Mouse (Mus musculus) left cerebral cortex, adult 2 months (tissue): ENCODE measurements around the gene Clec4a3. TPM values are rescaled to one million over a fixed set of nuclear protein-coding genes. Genes with fewer than 3 reads are reported as not detected.
A peak's percentile ranks its signal among the peaks of the same experiment; 100 is the strongest.
"Not testable (repeated sequence)": the region's sequence is repeated elsewhere in the genome, so short reads cannot be mapped to it uniquely, and the experiment has no call there.

Experiments
- DNase-seq, 2 experiments: peaks; one replicate each; pipeline ENCODE4 v3.0.0; 2021 to 2022; ENCODE audit warnings: low spot score in 2 of 2, mixed read lengths in 1 of 2; ENCODE audit errors: extremely low spot score in 1 of 2
- H3K27ac ChIP-seq: fragments of 200-600 bp; 2 replicates; pipeline ENCODE4 v1.8.1; 2022
- H3K4me3 ChIP-seq: fragments of 200-600 bp; 2 replicates; pipeline ENCODE4 v1.8.1; 2022
- CTCF ChIP-seq: fragments of 200-600 bp; IDR thresholded peaks from 2 replicates; pipeline ENCODE4 v1.8.1; 2022; ENCODE audit warnings: antibody characterized with exemption, mild to moderate bottlenecking, moderate library complexity
- intact Hi-C: fragments of 180-260 bp; cut with DNase I; formaldehyde crosslinking; loops from one replicate; pipeline ENCODE4 v1.15.1; 2025
- long read RNA-seq, 2 experiments: library from polyadenylated mRNA; stranded (forward); transcript quantifications; one replicate each; pipeline ENCODE4 v2.0.0; 2021; ENCODE audit warnings: borderline mapping rate in 2 of 2
- total RNA-seq, 2 experiments: library from RNA; stranded (reverse); gene quantifications; 2 replicates each; pipeline ENCODE4 v1.2.3; 2021

Gene Clec4a3
- 1 to 10 TPM; 1.5 to 2.0 TPM for total RNA-seq
- long read RNA-seq, experiment 1, partial matches to known transcripts = 1 of 3 reads
- long read RNA-seq, experiment 1, other reads (novel, unspliced or antisense) = 1 of 3 reads
- long read RNA-seq, experiment 2, partial matches to known transcripts = 0 of 3 reads
- long read RNA-seq, experiment 2, other reads (novel, unspliced or antisense) = 0 of 3 reads

DNA sequence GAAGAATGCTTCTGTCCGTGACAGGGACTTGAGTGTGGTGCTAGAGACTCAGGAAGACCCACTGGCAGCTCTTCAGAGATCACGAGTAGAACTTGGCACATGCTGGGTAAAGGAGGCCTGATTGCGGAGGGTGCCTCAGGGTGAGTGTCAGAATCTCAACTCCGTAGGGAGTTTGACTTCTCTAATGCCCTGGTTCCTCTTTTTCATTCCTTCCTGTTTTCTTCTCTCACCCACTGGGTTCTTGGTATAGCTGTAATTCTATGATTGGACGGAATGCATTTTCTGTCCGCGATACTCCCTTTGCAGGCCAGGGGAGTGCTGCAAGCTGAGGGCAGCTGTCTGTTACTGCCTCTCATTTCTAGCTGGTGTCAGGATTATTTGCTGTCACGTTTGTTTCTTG is at the start of gene Clec4a3:
TSS of gene Clec4a3 (plus strand) at position 115 of the 400 bp plus-strand sequence.
- H3K27ac ChIP-seq = no peak within 1 kb of the TSS
- no peak within 1 kb of the TSS for H3K4me3 ChIP-seq
- intact Hi-C loops = no loop called here
- DNase-seq = no peak
- TF ChIP-seq CTCF = no peak

DNA sequence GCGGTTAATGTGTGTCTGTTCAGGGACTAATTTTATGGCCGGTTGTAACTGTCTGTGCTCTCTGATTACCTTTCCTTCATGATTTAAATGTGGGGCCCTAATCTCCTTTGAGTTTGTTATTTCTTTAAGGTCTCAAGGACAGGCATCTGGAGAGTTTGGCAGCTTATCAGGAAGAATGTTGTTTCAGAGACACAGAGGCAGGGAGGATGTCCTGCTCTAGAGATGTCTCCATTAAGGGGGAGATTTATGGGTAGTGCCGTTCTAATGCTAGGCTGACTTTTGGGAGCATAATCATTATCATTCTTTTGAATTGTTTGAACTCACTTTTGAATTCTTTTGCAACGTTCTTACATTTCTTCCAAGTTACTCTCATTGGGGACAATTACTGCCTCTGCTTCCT is 32.4 kb upstream of the Clec4a3 start:
- Histone ChIP-seq H3K27ac (no peak overlapping the region), H3K4me3 (no peak overlapping the region)
- DNase-seq = no peak
- intact Hi-C loops = no loop called here
- TF ChIP-seq CTCF = no peak

DNA sequence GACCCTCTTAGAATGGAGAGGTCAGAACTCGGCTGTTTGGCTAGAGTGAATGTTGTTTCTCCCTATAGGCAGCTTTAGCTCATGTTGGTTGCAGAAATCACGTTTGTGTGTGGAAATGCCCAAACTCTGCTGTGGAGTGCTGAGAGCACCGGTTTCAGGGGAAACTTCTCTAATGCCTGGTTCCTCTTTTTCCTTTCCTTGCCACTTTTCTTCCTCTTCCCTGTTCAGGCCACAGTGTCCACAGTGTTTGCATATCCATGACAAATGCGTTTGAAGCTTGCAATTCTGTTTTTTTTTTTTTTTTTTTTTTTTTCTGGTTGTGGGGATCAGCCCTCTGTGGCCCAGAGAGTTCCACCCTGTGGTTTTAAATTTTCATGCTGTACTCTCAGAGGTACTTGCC is 30.9 kb upstream of the Clec4a3 start, which contains the start of gene Clec4a1:
TSS of gene Clec4a1 (plus strand) at position 398 of the 400 bp plus-strand sequence.
- Histone ChIP-seq H3K4me3 (no peak within 1 kb of the TSS), H3K27ac (no peak within 1 kb of the TSS)
- intact Hi-C loops = no loop called here
- no peak for TF ChIP-seq CTCF
- DNase-seq = no peak

DNA sequence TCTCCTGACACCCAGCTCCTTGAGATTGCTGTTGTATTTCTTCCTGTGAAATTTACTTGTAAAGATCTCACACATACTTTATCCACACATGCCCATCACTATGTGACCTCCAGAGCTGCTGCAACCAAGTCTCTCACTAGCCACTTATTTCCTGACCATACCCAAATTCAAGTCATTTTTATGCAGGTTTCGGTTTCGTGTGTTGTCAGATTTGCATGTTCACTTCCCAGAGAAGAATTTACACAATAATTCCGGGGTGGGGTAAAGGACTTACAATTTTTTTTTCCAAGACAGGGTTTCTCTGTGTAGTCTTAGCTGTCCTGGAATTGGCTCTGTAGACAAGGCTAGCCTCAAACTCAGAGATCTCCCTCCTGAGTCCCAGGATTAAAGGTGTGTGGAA is 17.5 kb upstream of the Clec4a3 start:
- Histone ChIP-seq H3K27ac (no peak overlapping the region), H3K4me3 (no peak overlapping the region)
- intact Hi-C loops = no loop called here
- no peak for TF ChIP-seq CTCF
- DNase-seq = no peak

DNA sequence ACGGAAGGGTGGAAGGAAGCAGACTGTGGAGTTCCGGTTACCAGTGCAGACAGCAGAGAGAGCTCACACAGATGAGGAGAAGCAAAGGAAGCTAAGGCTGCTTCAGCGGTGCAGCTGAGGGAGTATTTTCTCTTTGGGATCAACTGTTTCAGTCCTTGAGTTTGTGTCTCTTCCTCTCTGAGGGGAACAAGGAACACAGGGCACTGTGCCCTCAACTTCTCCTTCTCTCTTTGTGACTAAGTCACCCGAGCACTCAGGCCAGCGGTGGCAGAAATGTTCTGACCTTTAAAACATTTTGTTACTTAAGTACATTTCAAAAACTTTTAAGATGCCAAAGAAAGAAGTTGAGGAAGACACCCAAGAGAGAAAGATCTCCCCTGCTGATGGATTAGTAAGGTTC is 12.7 kb upstream of the Clec4a3 start:
- intact Hi-C loops = no loop called here
- no peak for DNase-seq
- H3K4me3 ChIP-seq = no peak overlapping the region
- TF ChIP-seq CTCF = no peak
- H3K27ac ChIP-seq = no peak overlapping the region

DNA sequence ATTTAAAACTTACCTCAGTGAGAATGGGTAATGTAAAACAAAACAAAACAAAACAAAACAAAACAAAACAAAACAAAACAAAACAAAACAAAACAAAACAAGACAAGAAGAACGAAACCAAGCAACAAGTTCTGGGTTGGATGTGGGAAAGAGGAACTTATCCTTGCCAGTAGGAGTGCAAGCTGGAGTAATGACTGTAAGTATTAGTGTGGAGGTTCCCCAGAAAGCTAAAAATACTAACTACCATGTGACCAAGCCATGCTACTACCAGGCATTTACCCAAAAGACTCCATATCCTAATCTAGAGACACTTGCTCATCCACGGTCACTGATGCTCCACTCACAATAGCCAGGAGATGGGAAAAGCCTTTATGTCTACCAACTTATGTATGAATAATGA is 5.6 kb upstream of the Clec4a3 start:
- DNase-seq = no peak
- no peak overlapping the region for H3K27ac ChIP-seq
- no peak overlapping the region for H3K4me3 ChIP-seq
- TF ChIP-seq CTCF = no peak
- intact Hi-C loops = no loop called here

DNA sequence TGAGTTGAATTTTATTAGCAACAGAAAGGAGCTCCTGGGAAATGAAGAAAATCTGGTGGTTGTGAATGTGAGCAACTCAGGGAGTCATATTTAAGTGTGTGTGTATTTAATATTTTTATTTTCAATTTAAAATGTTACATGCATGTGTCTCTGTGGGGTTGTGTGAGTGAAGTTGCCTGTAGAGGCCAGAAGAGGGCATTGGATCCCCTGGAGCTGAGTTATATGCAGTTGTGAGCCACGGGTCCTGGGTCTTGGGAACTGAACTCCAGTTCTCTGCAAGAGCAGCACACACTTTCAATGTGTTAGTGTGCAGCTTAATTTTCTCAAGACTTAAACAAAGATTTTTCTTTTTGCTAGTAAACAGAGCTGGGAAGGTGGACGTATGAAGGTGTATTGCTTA is 12.2 kb downstream of the Clec4a3 start:
- TF ChIP-seq CTCF = no peak; the same call in none of the 2 replicates
- intact Hi-C loops = no loop called here
- H3K4me3 ChIP-seq = no peak overlapping the region
- no peak overlapping the region for H3K27ac ChIP-seq
- DNase-seq = no peak

DNA sequence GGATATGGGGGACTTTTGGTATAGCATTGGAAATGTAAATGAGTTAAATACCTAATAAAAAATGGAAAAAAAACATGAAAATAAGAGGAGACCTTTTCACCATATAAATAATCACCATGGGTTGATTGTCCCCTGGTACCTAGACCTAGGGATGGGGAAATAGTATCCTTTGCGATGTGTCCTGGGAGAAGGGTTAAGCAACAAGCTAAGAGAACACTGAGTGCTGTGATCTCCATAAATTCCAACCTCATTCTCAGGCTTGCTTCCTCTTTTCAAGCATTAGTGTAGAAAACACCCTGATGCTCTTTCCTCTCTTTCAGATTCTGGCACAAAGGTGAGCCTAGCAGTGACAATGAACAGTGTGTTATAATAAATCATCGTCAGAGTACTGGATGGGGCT is 16.7 kb downstream of the Clec4a3 start:
- Histone ChIP-seq H3K27ac (no peak overlapping the region), H3K4me3 (no peak overlapping the region)
- intact Hi-C loops = no loop called here
- no peak for DNase-seq
- no peak for TF ChIP-seq CTCF

DNA sequence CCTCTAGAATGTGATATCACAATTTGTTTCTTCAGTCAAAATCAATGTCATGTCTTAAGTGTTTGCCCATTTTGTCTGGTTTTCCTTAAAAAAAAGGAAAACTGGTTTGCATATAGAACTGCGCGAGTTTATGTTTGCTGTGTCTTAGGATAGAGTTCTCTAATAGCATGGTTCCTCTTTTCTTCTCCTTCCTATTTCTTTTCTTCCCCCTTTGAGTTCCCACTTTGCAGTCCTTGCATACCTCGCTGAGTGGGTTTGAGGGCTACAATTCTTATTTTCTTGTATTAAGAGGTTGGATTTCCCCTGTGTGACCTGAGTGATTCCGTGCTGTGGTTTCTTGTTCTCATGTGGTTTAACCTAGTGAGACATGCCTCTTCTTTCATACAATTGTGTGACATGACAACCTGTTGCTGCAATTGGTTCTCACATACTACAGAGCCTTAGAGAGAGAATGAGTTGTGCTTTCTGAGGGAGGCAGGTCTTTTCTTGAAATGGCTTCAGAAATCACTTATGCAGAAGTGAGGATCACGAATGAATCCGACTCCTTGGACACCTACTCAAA is 37.6 kb downstream of the Clec4a3 start, which contains the start of gene Clec4a4:
TSS of gene Clec4a4 (plus strand) at position 492 of the 562 bp plus-strand sequence.
- DNase-seq = no peak
- TF ChIP-seq CTCF = no peak
- intact Hi-C loops = no loop called here
- Histone ChIP-seq H3K4me3 (no peak within 1 kb of the TSS), H3K27ac (no peak within 1 kb of the TSS)

DNA sequence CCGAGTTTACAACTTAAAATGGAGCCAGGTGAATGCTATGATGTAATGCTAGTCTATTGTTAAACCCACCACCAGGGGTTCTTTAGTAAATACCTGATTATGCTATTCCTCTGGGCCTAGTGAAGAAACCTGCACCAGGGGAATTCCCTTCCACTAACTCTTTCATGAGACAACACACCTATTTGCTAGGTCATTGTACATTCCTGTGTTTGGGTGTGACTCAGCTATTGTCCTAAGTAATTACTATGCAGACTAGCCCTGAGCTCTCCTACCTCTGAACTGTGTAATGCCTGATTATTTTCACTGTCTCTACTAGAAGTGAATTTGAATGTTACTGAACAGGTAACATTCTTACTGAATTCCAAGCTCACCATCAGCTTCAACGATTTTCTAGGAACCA is 52.4 kb downstream of the Clec4a3 start:
- intact Hi-C loops, H3K27ac ChIP-seq, H3K4me3 ChIP-seq, DNase-seq: not testable (repeated sequence)

DNA sequence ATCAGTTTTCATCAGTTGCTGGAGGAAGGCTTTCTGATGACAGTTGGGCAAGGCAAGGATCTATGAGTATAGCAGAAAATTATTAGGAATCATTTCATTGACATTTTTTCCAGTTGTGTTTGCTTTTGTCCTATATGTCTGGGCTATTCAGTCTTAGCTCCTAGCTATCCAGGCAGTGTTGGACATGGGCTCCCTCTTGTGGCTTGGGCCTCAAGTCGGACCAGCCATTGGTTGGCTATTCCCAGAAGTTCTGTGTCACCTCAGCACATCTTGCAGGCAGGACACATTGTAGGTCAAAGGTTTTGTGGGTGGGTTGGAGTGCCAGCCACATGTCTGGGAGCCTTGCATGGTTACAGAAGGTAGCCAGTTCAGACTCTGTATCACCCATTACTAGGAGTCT is 53.3 kb downstream of the Clec4a3 start:
- H3K27ac ChIP-seq = no peak overlapping the region
- peak; percentile 33 for TF ChIP-seq CTCF
- no peak overlapping the region for H3K4me3 ChIP-seq
- DNase-seq = no peak
- intact Hi-C loops = no loop called here

Other genes starting within 250 kb of the Clec4a3 start
- not detected for gene Nanog, start 245.0 kb upstream of the Clec4a3 start, total RNA-seq
- gene Slc2a3, start 150.9 kb upstream of the Clec4a3 start, total RNA-seq = 100 to 1,000 TPM; 111 to 128 TPM
- gene Foxj2, start 132.6 kb upstream of the Clec4a3 start, total RNA-seq = 10 to 100 TPM; 28.4 to 29.2 TPM
- gene C3ar1, start 96.4 kb upstream of the Clec4a3 start, total RNA-seq = under 1 TPM; 0.47 to 0.75 TPM
- 100 to 1,000 TPM; 171 to 192 TPM for gene Necap1, start 78.0 kb upstream of the Clec4a3 start, total RNA-seq
- gene Clec4a1, start 30.7 kb upstream of the Clec4a3 start, total RNA-seq = under 1 TPM; 0.58 to 0.86 TPM
- not detected for gene Clec4a4, start 37.9 kb downstream of the Clec4a3 start, total RNA-seq
- not detected for gene Clec4b1, start 97.4 kb downstream of the Clec4a3 start, total RNA-seq
- gene Clec4a2, start 153.9 kb downstream of the Clec4a3 start, total RNA-seq = 1 to 10 TPM; 2.1 to 2.6 TPM
- gene Clec4b2, start 220.4 kb downstream of the Clec4a3 start, total RNA-seq = not detected